Mouse (Mus musculus) heart, postnatal 0 days (tissue): ENCODE results near the gene Rps19.

Source experiments
- CTCF ChIP-seq: IDR thresholded peaks from 2 replicates; pipeline ENCODE4 v1.5.1; 2016; ENCODE audit warnings: antibody characterized with exemption, control low read depth, low read depth
- EP300 ChIP-seq: IDR thresholded peaks from 2 replicates; pipeline ENCODE4 v1.6.1; 2016; ENCODE audit warnings: antibody characterized with exemption, low read depth

- no peak for TF ChIP-seq CTCF
- no peak for TF ChIP-seq EP300
Measured at GRCm38 (mm10) chr7:24919728-24920127, 35.6 kb downstream of the Rps19 start.
